Comparison of ENCODE assay signal across 8 mouse cellular contexts in genomic region chr12:117352938-117353337, GRCm38 (mm10).
A peak's percentile ranks its signal among the peaks of the same experiment; 100 is the strongest.
DNase-seq lines count a peak whose midpoint lies in the region; ATAC-seq and TF ChIP-seq lines count a peak whose summit lies in the region.

No protein-coding gene starts in this region.

- DNase-seq in kidney, adult 9 months = peak; percentile 24
- DNase-seq in Patski (ENCODE audit: low read depth, low spot score) = no peak
- peak; percentile 39 for DNase-seq in cerebellum, adult 9-10 months
- DNase-seq in hindbrain, embryonic 14.5 days (ENCODE audit: low spot score) = peak; percentile 53
- DNase-seq in ovary, postnatal 14 days (ENCODE audit: low spot score) = no peak
- DNase-seq in left cerebral cortex, adult 11 months (ENCODE audit: low spot score) = no peak

- no peak overlapping the region for H3K9ac ChIP-seq in kidney, embryonic 14.5 days (ENCODE audit: low read depth, low read length)
- H3K9ac ChIP-seq in hindbrain, embryonic 14.5 days = no peak overlapping the region
- H3K9ac ChIP-seq in intestine, embryonic 16.5 days (ENCODE audit: low read depth, low read length) = no peak overlapping the region

- POLR2A ChIA-PET in Patski (lab: Charles Lee) = no interaction called here

- in situ Hi-C loops in Patski (cut with MboI; ENCODE audit: low pct_unique_long_range_greater_than_20kb) = no loop called here

- no peaks in the 10 kb centered on the region for H3K9me3 ChIP-seq in kidney, embryonic 14.5 days (ENCODE audit: control insufficient read depth, low read length)
- H3K9me3 ChIP-seq in hindbrain, embryonic 14.5 days (ENCODE audit: control insufficient read depth, low read length) = no peaks in the 10 kb centered on the region
- no peaks in the 10 kb centered on the region for H3K9me3 ChIP-seq in intestine, embryonic 16.5 days (ENCODE audit: control insufficient read depth, low read length)

- no peak overlapping the region for H3K4me3 ChIP-seq in kidney, embryonic 14.5 days (ENCODE audit: low read length)
- H3K4me3 ChIP-seq in hindbrain, embryonic 14.5 days (replicated peaks; ENCODE audit: low read length) = no peak overlapping the region
- H3K4me3 ChIP-seq in intestine, embryonic 16.5 days (ENCODE audit: low read length) = no peak overlapping the region

- peak; percentile 32 for TF ChIP-seq CTCF in Patski (IDR thresholded peaks at IDR 0.05)

- H3K27ac ChIP-seq in kidney, embryonic 14.5 days (ENCODE audit: low read depth, low read length) = no peak overlapping the region
- no peak overlapping the region for H3K27ac ChIP-seq in hindbrain, embryonic 14.5 days
- H3K27ac ChIP-seq in intestine, embryonic 16.5 days (ENCODE audit: low read length) = no peak overlapping the region

- ATAC-seq in kidney, embryonic 14.5 days (ENCODE audit: low FRiP score, low TSS enrichment) = no peak
- ATAC-seq in Patski = no peak
- no peak for ATAC-seq in hindbrain, embryonic 14.5 days (ENCODE audit: low FRiP score)
- no peak for ATAC-seq in intestine, embryonic 16.5 days

- no peaks in the 10 kb centered on the region for H3K4me1 ChIP-seq in kidney, embryonic 14.5 days (ENCODE audit: control insufficient read depth, insufficient read depth, low read length)
- no peaks in the 10 kb centered on the region for H3K4me1 ChIP-seq in hindbrain, embryonic 14.5 days (replicated peaks; ENCODE audit: control insufficient read depth, insufficient read depth, low read length)
- H3K4me1 ChIP-seq in intestine, embryonic 16.5 days (ENCODE audit: control insufficient read depth, insufficient read depth, low read length) = no peaks in the 10 kb centered on the region

- H3K36me3 ChIP-seq in kidney, embryonic 14.5 days (ENCODE audit: control insufficient read depth, insufficient read depth, low read length) = no peaks in the 10 kb centered on the region
- no peaks in the 10 kb centered on the region for H3K36me3 ChIP-seq in hindbrain, embryonic 14.5 days (replicated peaks; ENCODE audit: control insufficient read depth, insufficient read depth)
- no peaks in the 10 kb centered on the region for H3K36me3 ChIP-seq in intestine, embryonic 16.5 days (ENCODE audit: control insufficient read depth, insufficient read depth, low read length)

- H3K27me3 ChIP-seq in kidney, embryonic 14.5 days (ENCODE audit: control insufficient read depth, insufficient read depth, low read length) = no peaks in the 10 kb centered on the region; the same call in 1 of the 2 replicates
- no peaks in the 10 kb centered on the region for H3K27me3 ChIP-seq in Patski
- no peaks in the 10 kb centered on the region for H3K27me3 ChIP-seq in hindbrain, embryonic 14.5 days (ENCODE audit: control insufficient read depth, insufficient read depth, low read length)
- no peaks in the 10 kb centered on the region for H3K27me3 ChIP-seq in intestine, embryonic 16.5 days (replicated peaks; ENCODE audit: control insufficient read depth, insufficient read depth, low read length)

- H3K4me2 ChIP-seq in kidney, embryonic 14.5 days (replicated peaks; ENCODE audit: low read depth, low read length) = no peak overlapping the region
- no peak overlapping the region for H3K4me2 ChIP-seq in hindbrain, embryonic 14.5 days (replicated peaks)
- H3K4me2 ChIP-seq in intestine, embryonic 16.5 days (ENCODE audit: low read depth, low read length) = no peak overlapping the region

- CTCF ChIA-PET in Patski (lab: Charles Lee) = no interaction called here

Comparison
In these comparisons a context has a peak if more than half of its experiments do, and no peak if none do; other contexts are left out.
1. DNase-seq: peak in kidney, adult 9 months (single experiment), cerebellum, adult 9-10 months (single experiment) and hindbrain, embryonic 14.5 days (single experiment); none in Patski (single experiment), ovary, postnatal 14 days (single experiment) and left cerebral cortex, adult 11 months (single experiment).